Mouse (Mus musculus) hindbrain, postnatal 0 days (tissue): Measurements from ENCODE around the gene Ank. TPM values are rescaled to one million over a fixed set of nuclear protein-coding genes. Genes with fewer than 3 reads are reported as not detected.

Experiments used
- ATAC-seq: fragments of 200-750 bp; cut with Nextera tagmentation; 2 replicates; pipeline ENCODE4 v1.8.0; 2017; ENCODE audit warnings: mild to moderate bottlenecking, moderate TSS enrichment, moderate library complexity
- DNase-seq: peaks from one replicate; pipeline ENCODE4 v3.0.0-alpha.2; 2015; ENCODE audit warnings: low spot score
- H3K27ac ChIP-seq: fragments of 300-500 bp; sonication (generic); 2 replicates; pipeline ENCODE4 v1.5.1; 2014; ENCODE audit warnings: mild to moderate bottlenecking
- H3K27me3 ChIP-seq: fragments of 300-500 bp; sonication (generic); 2 replicates; pipeline ENCODE4 v1.6.1; 2014; ENCODE audit warnings: low read length, mixed read lengths; ENCODE audit not compliant: insufficient read depth
- H3K36me3 ChIP-seq: fragments of 300-500 bp; sonication (generic); 2 replicates; pipeline ENCODE4 v1.6.1; 2014; ENCODE audit warnings: low read length, mixed read lengths; ENCODE audit not compliant: insufficient read depth
- H3K4me1 ChIP-seq: fragments of 300-500 bp; sonication (generic); 2 replicates; pipeline ENCODE4 v1.6.1; 2014; ENCODE audit warnings: antibody characterized with exemption, low read length, mixed read lengths; ENCODE audit not compliant: insufficient read depth
- H3K4me2 ChIP-seq: fragments of 300-500 bp; sonication (generic); 2 replicates; pipeline ENCODE4 v1.6.1; 2014; ENCODE audit warnings: low read depth, mild to moderate bottlenecking, low read length, moderate library complexity, mixed read lengths
- H3K4me3 ChIP-seq: fragments of 300-500 bp; sonication (generic); 2 replicates; pipeline ENCODE4 v1.5.1; 2014; ENCODE audit warnings: low read length
- H3K9ac ChIP-seq: fragments of 300-500 bp; sonication (generic); replicated peaks from 2 replicates; pipeline ENCODE4 v1.6.1; 2014; ENCODE audit warnings: mild to moderate bottlenecking, low read length, moderate library complexity, mixed read lengths
- H3K9me3 ChIP-seq: fragments of 300-500 bp; sonication (generic); 2 replicates; pipeline ENCODE4 v1.6.1; 2016; ENCODE audit warnings: low read length, mixed read lengths
- CTCF ChIP-seq: IDR thresholded peaks from 2 replicates; pipeline ENCODE4 v1.5.1; 2016; ENCODE audit warnings: antibody characterized with exemption, control low read depth, low read depth
- WGBS: fragments of 180-500 bp; shearing (Covaris S2); extraction: QIAGEN DNeasy Blood & Tissue Kit; methylation state at CpG from one replicate; pipeline ENCODE4 v1.1.7; 2014; 5-methylcytosine and 5-hydroxymethylcytosine counted together
- polyA plus RNA-seq: library from polyadenylated mRNA; unstranded; fragments of >200 nt; fragmentation: Nextera tagmentation; extraction: Ambion mirVana; gene quantifications from 2 replicates; pipeline ENCODE4 v1.2.1, GENCODE M21; 2015
- total RNA-seq: library from RNA; depleted of rRNA; stranded (reverse); fragments of >200 nt; gene quantifications from 2 replicates; pipeline ENCODE4 v1.2.3, GENCODE M21; 2014

Ank gene
- total and polyA plus RNA-seq, 2 experiments from 2014 or later, result 18.1 to 31.1 TPM

- no peak overlapping the region for H3K4me3 ChIP-seq
- ATAC-seq, result no peak
- H3K4me1 ChIP-seq, result no peaks in the 10 kb centered on the region
- H3K36me3 ChIP-seq, result no peaks in the 10 kb centered on the region
- no peaks in the 10 kb centered on the region for H3K9me3 ChIP-seq
- no peak for DNase-seq
- WGBS, result 77% methylated on average over 6 of the region's 6 CpGs
- TF ChIP-seq CTCF, result no peak
- H3K4me2 ChIP-seq, result no peak overlapping the region
- H3K27me3 ChIP-seq, result no peaks in the 10 kb centered on the region
- no peak overlapping the region for H3K9ac ChIP-seq
- no peak overlapping the region for H3K27ac ChIP-seq
Measured at GRCm38 (mm10) chr15:27548110-27548509, 81.6 kb downstream of the Ank start.

GRCm38 (mm10) chr15:27549071-27549470 is 82.6 kb downstream of the Ank start:
- ATAC-seq, result no peak
- TF ChIP-seq CTCF, result no peak
- Histone ChIP-seq H3K4me1 (no peaks in the 10 kb centered on the region), H3K9me3 (no peaks in the 10 kb centered on the region), H3K9ac (no peak overlapping the region), H3K36me3 (no peaks in the 10 kb centered on the region), H3K27me3 (no peaks in the 10 kb centered on the region), H3K4me2 (no peak overlapping the region), H3K4me3 (no peak overlapping the region), H3K27ac (no peak overlapping the region)
- no peak for DNase-seq
- 88% methylated on average over 10 of the region's 10 CpGs for WGBS

GRCm38 (mm10) chr15:27549878-27550277 is 83.4 kb downstream of the Ank start:
- Histone ChIP-seq H3K27me3 (no peaks in the 10 kb centered on the region), H3K4me1 (no peaks in the 10 kb centered on the region), H3K27ac (no peak overlapping the region), H3K4me2 (no peak overlapping the region), H3K9me3 (no peaks in the 10 kb centered on the region), H3K4me3 (no peak overlapping the region), H3K36me3 (no peaks in the 10 kb centered on the region), H3K9ac (no peak overlapping the region)
- TF ChIP-seq CTCF, result no peak
- WGBS, result 36% methylated on average over 7 of the region's 7 CpGs
- DNase-seq (no peak), ATAC-seq (no peak)

GRCm38 (mm10) chr15:27550358-27550992 is 84.0 kb downstream of the Ank start:
- Histone ChIP-seq H3K36me3 (no peaks in the 10 kb centered on the region), H3K9ac (no peak overlapping the region), H3K9me3 (no peaks in the 10 kb centered on the region), H3K4me1 (no peaks in the 10 kb centered on the region), H3K4me2 (no peak overlapping the region), H3K27ac (no peak overlapping the region), H3K27me3 (no peaks in the 10 kb centered on the region), H3K4me3 (no peak overlapping the region)
- 57% methylated on average over 9 of the region's 9 CpGs for WGBS
- no peak for TF ChIP-seq CTCF
- ATAC-seq (no peak), DNase-seq (no peak)

- no peaks in the 10 kb centered on the region for H3K9me3 ChIP-seq
- WGBS, result 75% methylated on average over 19 of the region's 19 CpGs
- ATAC-seq (no peak), DNase-seq (no peak)
- H3K9ac ChIP-seq, result no peak overlapping the region
- no peak overlapping the region for H3K4me2 ChIP-seq
- TF ChIP-seq CTCF, result no peak
- no peaks in the 10 kb centered on the region for H3K4me1 ChIP-seq
- H3K36me3 ChIP-seq, result no peaks in the 10 kb centered on the region
- H3K27me3 ChIP-seq, result no peaks in the 10 kb centered on the region
- no peak overlapping the region for H3K27ac ChIP-seq
- H3K4me3 ChIP-seq, result no peak overlapping the region
Measured at GRCm38 (mm10) chr15:27551117-27552114, 84.9 kb downstream of the Ank start.

GRCm38 (mm10) chr15:27552129-27552700 is 85.7 kb downstream of the Ank start:
- H3K4me3 ChIP-seq, result no peak overlapping the region
- no peaks in the 10 kb centered on the region for H3K27me3 ChIP-seq
- H3K4me1 ChIP-seq, result no peaks in the 10 kb centered on the region
- no peaks in the 10 kb centered on the region for H3K9me3 ChIP-seq
- H3K9ac ChIP-seq, result no peak overlapping the region
- ATAC-seq (no peak), DNase-seq (no peak)
- no peak for TF ChIP-seq CTCF
- WGBS, result 86% methylated on average over 10 of the region's 10 CpGs
- no peak overlapping the region for H3K27ac ChIP-seq
- no peak overlapping the region for H3K4me2 ChIP-seq
- no peaks in the 10 kb centered on the region; the same call in 1 of the 2 replicates for H3K36me3 ChIP-seq
